Mouse (Mus musculus): ENCODE results near the gene Col4a3bp.

The Col4a3bp gene

DNA sequence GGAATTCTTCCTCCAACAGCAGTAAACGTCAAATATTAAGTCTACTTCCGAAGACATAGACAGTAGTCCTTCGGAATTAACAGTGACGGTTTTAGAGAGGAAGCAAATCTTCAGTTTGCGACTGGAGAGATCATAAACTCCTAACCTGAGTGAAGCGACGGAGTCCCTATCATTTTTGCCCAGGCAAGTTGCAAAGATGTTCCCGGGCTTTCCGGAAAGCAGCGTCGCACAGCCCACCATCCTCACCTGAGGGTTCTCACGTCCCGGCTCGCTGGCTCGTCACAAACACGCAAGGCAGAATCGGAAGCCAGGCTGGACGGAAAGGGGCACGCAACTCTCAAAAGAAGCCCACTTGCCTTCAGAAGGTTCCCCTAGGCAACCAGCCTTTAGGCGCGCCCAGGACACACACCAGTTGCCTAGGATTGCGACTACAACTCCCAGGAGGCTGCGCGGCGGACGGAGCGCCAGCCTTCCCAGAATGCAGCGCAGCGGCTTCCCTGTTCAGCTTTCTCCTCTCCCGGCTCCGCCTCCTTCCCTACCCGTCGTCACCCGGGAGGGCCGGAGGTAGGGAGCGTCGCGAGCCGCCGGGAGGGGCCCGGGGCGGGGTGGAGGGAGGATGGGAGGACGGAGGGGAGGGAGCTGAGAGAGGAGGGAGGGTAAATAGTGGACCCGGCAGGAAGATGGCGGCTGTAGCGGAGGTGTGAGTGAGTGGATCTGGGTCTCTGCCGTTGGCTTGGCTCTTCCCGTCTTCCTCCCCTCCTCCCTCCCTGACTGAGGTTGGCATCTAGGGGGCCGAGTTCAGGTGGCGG is at the start of gene Col4a3bp, which contains the start of gene Polk:
Gene Col4a3bp (plus strand): TSS at position 538 of the 809 bp plus-strand sequence.
Gene Polk (minus strand): TSS at position 499 of the 809 bp plus-strand sequence.
- peak; percentile 97 for DNase-seq (ENCODE audit: low read depth, low spot score)

DNA sequence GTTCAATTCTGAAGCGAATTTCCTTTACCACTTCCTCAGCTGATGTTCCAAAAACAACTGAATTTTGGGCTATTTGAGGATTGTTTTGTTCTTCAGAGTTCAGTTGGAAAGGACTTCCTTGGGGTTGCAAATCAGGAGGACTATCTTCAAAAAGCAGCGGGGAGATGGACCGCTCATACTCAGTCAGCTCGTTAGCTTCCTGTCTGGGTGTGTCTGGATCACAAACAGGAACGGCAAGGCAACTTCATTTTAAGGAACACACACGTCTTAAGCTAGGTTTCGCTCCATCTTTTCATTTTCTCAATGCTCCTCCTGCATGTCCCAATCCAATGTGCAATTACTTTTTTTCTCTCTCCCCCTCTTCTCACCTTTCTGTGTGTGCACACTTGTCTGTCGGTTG is 45.8 kb upstream of the Col4a3bp start:
- no peak for DNase-seq (ENCODE audit: low read depth, low spot score)

DNA sequence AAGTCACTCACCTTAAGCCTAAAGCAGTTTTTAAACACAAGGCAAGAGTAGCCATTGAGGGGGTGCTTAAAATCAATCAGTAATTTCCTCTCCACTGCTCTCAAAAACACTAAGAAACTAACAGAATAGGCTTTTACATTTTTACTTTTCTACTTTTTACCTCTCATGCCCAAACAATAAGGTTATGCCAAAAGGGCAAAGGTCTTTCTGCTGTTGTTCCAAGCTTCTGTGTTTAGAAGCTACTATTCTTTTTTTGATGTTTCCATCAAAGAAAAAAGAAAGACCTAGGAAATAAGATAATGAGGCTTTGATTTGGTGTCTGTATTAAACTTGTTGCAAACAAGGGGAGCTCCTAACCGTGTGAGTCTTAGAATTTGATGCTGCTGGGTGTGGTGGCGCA is 42.5 kb upstream of the Col4a3bp start:
- no peak for DNase-seq (ENCODE audit: low read depth, low spot score)

DNA sequence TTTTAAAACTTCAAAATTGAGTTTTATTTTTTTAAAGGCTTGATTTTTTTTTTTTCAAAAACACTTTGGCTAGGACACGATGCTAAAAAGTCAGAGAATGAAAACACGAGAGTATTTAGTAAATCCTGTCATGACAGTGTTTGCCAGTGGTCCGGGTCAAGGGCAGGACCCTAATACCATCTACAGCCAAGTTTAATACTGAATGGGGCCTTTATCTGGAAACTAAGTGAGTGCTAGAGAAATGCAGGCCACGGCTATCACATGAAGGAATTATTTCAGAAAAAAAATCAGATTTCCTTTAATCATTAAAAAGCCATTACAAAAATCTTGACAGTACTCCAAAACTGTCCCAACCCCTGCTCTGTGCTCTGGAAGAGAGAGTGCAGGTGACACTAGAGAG is 36.8 kb upstream of the Col4a3bp start:
- DNase-seq (ENCODE audit: low read depth, low spot score) = no peak

DNA sequence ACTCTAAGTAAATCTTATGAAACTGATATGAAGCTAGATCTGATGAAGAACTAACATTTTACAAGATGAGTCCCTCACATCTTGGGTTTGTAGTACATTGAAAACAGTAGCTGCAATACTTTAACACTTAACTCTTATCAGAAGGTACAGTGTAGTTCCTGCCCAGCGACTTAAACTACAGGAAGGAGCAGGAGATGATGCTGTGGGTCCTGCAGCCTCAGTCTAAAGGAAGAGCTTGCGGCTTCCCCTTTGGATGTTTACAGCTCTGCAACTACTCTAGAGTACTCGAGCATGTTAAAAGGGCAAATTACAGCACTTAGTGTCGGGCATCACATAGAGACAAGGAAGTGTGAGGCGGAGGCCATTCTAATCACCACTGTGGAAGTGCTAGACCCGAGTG is 36.1 kb upstream of the Col4a3bp start:
- no peak for DNase-seq (ENCODE audit: low read depth, low spot score)

DNA sequence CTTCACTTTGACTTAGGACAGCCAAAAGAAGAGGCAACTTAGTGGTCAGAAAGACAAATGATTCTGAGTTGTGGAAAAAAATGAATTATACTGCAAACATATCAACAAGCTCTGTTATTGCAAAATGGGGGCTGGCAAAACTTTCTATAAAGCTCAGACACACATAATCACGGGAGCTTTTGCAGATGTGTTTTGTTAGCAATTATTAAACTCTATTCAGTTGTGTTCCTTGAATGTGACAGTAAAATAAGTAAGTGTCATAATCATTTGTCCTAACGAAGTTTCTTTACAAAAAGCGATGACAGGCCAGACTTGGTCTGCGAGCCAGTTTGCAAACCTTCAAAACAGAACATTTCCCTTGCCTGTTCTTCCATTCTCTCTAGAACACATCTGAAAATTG is 34.9 kb upstream of the Col4a3bp start:
- no peak for DNase-seq (ENCODE audit: low read depth, low spot score)

DNA sequence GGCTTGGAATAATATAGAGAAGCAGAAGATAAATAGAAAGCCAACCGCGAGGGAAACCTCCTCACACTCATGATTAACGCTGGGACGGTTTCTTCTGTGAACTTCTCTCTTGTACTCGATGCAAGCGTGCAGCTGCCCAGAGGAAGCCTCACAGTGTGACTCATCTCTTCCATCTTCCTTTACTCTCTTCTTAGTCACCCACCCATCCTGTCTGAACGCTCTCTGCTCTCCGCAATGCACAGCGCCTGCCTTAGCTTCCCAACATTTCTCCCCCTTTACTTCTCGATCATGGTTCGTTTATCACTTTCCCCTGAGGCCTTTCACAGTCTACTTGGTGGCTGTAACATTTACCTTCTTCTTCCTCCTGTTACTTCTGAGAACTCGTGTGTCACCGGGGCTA is 31.8 kb upstream of the Col4a3bp start:
- no peak for DNase-seq (ENCODE audit: low read depth, low spot score)

DNA sequence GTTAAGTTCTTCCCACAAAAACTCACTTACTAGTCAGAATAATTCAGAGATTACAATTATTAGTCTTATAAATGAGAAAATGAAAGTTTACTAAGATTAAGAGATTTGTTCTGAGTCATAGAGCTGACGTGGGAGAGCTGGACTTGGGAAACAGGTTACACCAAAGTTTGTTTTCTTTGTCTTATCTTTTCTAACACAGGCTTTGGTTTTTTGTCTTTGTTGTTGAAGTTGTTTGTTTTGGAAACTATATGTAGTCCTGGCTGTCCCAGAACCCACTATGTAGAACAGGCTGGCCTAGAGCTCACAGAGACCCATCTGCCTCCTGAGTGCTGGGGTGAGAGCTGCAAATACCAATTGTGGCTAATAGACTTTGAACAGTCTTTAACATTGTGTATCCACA is 31.2 kb upstream of the Col4a3bp start:
- DNase-seq (ENCODE audit: low read depth, low spot score) = no peak

DNA sequence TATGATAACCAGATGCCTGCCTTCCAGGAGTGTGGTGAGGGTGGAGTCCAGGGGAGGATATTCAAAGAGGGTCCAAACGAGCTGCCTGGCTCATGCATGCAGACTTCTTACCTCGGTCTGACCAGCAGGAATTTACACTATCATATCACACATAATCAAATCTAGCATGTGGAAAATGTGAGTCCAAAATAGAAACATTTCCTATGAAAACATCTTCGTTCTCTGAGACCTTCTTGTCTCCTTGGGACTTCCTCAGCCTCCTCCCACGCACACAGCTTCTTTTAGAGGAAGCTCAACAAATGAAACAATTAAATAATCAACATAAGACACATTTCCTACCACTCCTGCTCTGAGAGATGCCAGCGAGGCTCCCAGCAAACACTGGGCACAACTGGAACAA is 30.5 kb upstream of the Col4a3bp start:
- no peak for DNase-seq (ENCODE audit: low read depth, low spot score)

DNA sequence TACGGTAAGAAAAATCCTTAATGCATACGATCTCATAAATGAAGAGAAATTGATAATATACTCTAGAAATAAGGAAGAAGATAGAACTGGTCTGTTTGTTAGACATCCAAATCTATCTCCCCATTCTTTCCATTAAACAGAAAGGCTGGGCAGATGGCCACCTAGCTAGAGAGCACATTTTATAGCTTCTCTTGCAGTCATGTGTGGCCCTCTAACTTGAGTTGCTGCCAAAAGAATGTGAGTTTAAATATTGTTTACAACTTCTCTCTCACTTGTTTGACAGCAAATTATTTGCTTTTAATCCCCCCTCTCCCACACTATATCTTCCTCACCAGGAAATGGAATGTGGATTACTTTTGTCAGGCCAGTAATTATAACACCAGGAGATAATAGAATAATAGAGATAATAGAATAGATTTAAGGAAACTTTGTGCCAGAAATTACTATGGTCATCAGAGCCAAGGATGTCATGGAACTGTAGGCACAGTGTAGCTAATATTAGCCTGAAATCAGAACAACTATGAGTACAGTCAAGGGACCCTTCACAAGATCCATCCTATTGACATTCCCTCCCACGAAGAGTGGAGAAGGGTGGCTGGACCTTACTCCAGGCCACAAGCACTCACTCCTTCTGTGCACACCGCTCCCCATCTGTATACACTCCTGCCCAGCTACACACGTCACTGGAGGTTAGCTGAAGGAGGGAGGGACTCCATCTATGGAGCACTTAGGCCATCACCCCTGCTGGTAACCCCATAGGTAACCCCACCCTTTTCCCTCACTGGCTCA is 28.1 kb upstream of the Col4a3bp start:
- DNase-seq (ENCODE audit: low read depth, low spot score) = no peak

DNA sequence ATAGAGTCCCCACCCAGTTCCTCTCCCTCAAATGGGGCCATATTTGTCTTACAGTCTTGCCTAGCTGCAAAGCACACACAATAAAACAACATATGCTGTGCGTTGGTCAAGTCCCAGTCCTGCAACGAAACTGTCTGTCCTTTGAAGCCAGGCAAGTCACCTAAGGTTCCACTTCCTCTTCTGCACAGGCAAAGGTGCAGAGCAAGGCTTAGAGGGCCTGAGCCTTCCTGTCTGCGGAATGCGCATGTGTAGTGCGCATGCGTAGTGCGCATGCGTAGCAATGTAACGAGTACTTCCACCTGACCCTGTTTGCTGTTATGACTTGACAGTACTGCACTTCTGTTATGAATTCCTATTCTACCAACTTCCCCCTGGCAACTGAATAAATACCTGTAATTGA is 26.2 kb upstream of the Col4a3bp start:
- no peak for DNase-seq (ENCODE audit: low read depth, low spot score)

DNA sequence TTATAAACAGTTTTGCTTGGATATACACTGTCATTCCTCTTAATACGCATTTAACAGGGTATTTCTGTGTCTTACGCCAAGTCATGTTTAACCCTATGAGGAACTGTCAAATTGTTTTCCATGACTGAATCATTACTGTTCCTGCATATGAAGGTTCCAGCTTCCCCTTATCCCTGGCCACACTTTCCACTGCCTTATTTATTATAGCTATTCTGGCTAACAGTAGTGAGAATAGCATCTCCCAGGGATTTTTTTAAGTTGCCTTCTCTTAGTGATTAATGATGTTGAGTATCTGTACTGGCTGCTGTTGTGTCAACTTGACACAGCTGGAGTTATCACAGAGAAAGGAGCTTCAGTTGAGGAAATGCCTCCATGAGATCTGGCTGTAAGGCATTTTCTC is 25.1 kb upstream of the Col4a3bp start:
- no peak for DNase-seq (ENCODE audit: low read depth, low spot score)

DNA sequence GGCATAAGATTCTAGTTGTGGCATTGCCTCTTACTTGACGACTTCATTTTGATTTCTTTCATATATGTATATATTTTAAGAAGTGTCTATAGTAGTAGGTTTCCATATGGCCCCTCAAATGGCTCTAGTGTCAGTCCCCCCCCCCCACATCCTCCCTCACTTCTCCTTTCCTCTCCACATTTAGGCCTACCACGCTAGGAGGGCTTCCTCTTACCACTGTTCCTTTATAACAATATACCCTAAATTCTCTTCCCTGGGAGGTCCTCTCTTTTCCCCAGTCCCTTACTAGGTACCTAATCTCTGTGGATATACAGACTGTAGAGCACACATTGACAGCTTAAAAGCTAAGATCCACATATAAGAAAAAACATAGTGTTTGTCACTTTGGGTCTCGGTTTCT is 21.1 kb upstream of the Col4a3bp start:
- DNase-seq (ENCODE audit: low read depth, low spot score) = no peak

DNA sequence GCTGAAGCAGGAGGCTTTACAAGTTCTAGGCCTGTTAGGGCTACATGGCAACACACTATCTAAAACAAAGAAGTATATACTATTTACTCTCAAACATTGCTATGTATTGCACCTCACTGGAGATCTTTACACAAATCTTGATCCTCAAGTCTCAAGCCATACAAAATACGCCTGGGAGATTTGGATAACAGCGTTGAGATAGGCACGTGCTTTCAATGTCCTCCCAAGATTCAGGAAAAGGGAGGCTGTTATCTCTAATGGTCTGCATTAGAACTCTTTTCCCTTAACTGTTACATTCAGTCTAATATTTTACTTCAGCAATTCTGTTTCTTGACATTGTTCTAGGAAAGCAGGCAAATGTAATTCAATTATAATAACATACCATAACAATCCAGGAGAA is 15.4 kb upstream of the Col4a3bp start:
- no peak for DNase-seq (ENCODE audit: low read depth, low spot score)

DNA sequence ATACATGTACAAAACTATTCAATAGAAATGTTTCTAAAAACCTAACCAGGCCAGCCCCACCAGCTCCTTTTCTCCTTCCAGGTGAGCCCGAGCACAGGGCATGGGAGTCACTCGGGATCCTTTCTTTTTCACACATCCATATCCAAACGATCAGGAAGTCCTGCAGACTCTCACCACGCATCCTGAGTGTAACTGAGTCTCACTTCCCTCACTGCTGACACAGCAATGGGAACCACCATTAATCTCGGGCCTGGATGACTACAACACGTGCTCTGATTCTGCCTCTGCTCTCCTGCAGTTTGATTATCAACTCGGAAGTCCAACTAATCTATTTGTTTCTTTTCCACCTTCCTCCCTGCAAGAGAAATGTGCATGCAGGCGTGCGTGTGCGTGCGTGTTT is 14.6 kb upstream of the Col4a3bp start:
- DNase-seq (ENCODE audit: low read depth, low spot score) = no peak

DNA sequence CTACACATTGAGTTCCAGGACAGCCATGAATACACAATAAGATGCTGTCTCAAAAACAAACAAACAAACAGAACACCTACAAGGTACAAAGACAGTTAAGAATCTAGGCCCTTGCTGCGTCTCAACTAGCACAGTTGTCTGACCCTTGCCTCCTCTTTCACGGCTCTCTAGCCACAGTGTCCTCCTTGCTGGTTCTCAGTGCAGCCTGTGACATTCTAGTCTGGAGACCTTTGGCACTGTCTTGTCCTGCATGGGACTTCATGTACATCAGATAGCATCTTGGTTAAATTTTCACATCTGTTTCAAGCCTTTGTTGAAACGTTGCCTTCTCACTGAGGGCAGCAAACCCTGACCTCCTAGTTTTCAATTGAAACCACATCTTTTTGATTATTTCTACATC is 13.6 kb upstream of the Col4a3bp start:
- DNase-seq (ENCODE audit: low read depth, low spot score) = no peak

DNA sequence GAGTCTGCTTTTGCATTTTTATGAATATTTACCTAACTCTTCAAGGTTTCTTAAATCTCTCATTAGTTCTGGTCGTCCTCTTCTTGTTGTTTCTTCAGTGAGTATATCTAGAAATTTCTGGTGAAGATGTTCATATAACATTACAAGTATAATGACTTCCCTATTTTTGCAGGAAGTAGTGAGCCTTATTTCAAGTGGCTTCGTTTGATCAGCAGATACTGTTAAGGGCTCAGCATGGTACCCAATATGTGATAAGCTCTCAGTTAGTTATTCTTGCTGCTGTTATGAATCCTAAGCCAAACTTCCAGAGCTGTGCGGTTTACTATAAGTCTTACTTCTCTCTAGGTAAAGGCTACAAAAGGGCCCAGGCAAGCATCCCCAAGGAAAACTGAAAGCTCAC is 12.9 kb upstream of the Col4a3bp start:
- DNase-seq (ENCODE audit: low read depth, low spot score) = no peak

DNA sequence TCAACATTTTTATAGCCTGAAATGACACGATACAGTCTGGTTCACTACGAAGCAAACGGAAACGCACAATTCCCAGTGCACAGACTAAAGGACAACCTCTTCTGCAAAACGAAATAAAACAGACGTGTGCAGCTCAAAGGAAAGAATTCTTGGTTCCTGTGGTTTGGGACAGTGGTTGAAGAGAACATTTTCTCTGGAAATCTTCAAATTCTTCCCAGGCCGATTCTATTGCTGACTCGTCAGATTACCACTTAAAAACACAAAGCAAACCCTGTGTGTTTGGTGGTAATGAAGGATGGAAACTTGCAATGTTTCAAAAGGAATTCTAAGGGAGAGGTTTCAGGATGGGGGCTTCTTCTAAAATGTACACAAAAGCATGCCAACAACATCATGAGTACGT is 12.4 kb upstream of the Col4a3bp start:
- DNase-seq (ENCODE audit: low read depth, low spot score) = no peak

DNA sequence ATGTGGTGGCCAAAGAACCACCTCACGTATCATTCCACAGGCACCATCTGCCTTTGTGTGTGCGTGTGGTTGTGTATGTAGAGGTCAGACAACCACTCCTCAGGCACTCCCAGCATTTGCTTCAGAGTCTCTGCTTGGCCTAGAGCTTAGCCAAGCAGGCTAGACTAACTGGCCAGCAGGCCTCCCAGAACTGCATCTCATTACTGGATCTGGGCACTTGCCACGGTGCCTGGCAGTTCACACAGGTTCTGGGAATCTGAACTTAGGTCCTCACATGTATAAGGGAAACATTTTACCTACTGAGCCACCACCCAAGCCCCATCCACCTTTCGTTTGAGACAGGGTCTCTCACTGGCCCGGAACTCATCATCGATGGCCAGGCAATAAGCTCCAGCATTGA is 10.2 kb upstream of the Col4a3bp start:
- DNase-seq (ENCODE audit: low read depth, low spot score) = no peak

DNA sequence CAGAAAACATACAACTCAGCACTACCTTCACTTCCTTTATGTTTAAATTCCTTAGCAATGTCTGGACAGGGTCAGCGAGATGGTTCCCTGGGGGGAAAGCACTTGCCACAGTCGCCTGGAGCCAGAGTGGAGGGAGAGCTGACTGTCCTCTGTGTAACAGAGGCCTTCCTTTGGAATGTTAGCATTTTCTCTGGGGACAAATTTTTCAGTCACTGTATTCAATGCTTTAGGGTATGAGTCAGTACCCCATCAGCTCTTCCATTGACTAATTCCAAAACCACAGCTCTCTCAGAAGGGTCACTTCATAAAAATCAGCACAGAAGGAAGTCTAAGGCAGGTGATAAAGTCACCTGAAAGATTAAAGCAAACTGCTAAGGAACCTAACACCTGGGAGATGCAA is 8.7 kb upstream of the Col4a3bp start:
- no peak for DNase-seq (ENCODE audit: low read depth, low spot score)

DNA sequence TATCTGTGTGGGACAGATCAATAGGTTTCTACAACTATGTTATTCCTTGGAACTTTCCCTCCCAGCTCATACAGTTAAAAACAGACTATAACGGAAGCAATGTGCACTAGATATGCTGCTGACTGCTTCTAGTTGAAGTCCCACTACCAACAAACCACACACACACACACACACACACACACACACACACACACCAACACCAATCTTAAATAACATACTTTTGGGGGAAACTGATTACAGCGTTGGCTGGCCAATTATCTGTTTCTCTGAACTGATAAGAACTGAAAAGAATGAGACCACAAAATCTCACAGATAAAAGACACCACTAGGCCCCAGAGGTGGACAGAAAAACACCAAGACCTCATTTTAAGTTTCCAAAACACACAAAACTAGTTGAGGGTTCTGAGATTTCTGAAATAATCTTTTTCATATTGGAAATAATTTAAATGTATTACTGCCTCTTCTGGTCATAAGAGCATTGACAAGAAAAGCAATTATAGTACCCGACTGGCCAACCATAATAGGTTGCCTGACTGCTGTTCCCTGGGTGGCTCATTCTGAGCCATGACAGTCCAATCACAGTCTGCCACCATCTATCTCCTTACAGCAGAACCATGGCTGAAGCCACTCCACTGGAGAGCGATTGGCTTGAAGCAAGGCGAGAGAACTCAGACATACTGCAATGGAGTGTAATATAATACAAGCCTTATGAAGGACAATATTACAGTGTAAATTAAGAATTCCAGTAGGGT is 5.4 kb upstream of the Col4a3bp start:
- DNase-seq (ENCODE audit: low read depth, low spot score) = no peak

DNA sequence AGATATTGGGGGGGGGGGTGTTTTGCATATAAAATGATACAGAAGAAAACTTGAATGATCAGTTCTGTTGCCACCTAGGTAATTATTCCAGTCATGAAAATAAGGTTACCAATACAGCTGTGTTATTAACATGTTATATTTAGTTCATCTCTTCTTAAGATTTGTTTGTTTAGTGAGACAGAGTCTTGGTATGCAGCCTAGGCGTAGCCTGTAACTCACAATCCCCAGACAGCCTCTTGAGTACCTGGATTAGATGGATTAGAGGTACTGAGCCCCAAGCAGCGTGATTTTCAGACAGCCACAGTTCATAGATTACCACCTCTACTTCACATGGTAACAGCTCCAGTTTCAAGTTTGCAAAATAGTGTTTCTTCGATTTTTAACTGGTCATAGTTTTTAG is 4.3 kb upstream of the Col4a3bp start:
- no peak for DNase-seq (ENCODE audit: low read depth, low spot score)

Data from c-Kit-negative CD71-positive TER-119-positive erythroid progenitor cells, embryonic 14.5 days (primary cell).